Mouse (Mus musculus) left cerebral cortex, adult 6 months (tissue): ENCODE results near the gene Bpi. TPM values are rescaled to one million over a fixed set of nuclear protein-coding genes. Genes with fewer than 3 reads are reported as not detected.

ENCODE experiments used
- long read RNA-seq, 2 experiments: library from polyadenylated mRNA; unstranded; transcript quantifications; one replicate each; pipeline ENCODE4 v2.0.0; 2019 to 2020
- polyA plus RNA-seq: library from polyadenylated mRNA; unstranded; fragments of <200 nt; fragmentation: Nextera tagmentation; gene quantifications from 2 replicates; pipeline ENCODE4 v1.2.3, GENCODE M21; 2021

Gene Bpi
- polyA plus RNA-seq: not detected in 2 replicates
- long read RNA-seq, experiment 1: 0 reads
- long read RNA-seq, experiment 2: 0 reads

DNA sequence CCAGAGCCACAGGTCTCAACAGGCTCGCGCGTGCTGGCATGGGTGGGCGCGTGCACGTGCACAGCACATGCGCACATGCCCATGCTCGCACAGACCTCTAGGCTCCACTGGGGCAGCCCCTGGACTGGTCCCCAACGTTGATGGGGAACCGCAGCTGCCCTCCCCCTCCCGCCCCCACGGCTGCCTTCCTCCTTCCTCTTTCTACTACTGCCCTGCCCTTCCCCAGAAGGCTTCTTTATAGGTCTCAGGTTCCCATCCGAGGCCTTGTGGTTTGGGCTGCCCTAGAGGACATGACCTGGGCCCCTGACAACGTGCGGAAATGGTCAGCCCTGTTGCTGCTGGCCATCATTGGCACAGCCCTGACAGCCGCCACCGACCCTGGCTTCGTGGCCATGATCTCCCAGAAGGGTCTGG, at the start of gene Bpi:
Bpi (plus strand) TSS at position 90 of the 414 bp plus-strand sequence.

GRCm38 (mm10) chr2:158228670-158229502, 29.0 kb upstream of the Bpi start, which contains the start of gene D630003M21Rik:
Gene D630003M21Rik (minus strand): TSS chr2:158229222.

GRCm38 (mm10) chr2:158305948-158306695, 48.2 kb downstream of the Bpi start, which contains the start of gene Lbp:
Gene Lbp (plus strand): TSS chr2:158306493.

Other genes starting within 250 kb of the Bpi start
- 6.3 and 6.5 TPM in 2 replicates for gene Tti1, start 229.7 kb upstream of the Bpi start, polyA plus RNA-seq
- 14.6 and 21.7 TPM in 2 replicates for gene Rprd1b, start 229.6 kb upstream of the Bpi start, polyA plus RNA-seq
- gene Tgm2, start 111.7 kb upstream of the Bpi start, polyA plus RNA-seq: 4.4 and 4.7 TPM in 2 replicates
- gene D630003M21Rik, start 28.9 kb upstream of the Bpi start, polyA plus RNA-seq: 1.9 TPM in 2 replicates
- 1.2 TPM in 2 replicates for gene Lbp, start 48.4 kb downstream of the Bpi start, polyA plus RNA-seq
- 35.2 and 42.7 TPM in 2 replicates for gene Snhg11, start 117.5 kb downstream of the Bpi start, polyA plus RNA-seq
- gene Ralgapb, start 151.8 kb downstream of the Bpi start, polyA plus RNA-seq: 9.6 and 46.0 TPM in 2 replicates
- not detected in 2 replicates for gene Adig, start 244.5 kb downstream of the Bpi start, polyA plus RNA-seq